Mouse (Mus musculus) kidney, embryonic 14.5 days (tissue): Measurements from ENCODE around the gene Mmel1. TPM values are rescaled to one million over a fixed set of nuclear protein-coding genes. Genes with fewer than 3 reads are reported as not detected.

Experiments
- ATAC-seq: fragments of 200-750 bp; cut with Nextera tagmentation; 2 replicates; pipeline ENCODE4 v1.8.0; 2017; ENCODE audit warnings: moderate number of reproducible peaks, mild to moderate bottlenecking, moderate TSS enrichment, moderate library complexity; ENCODE audit not compliant: low FRiP score, low TSS enrichment
- H3K27ac ChIP-seq: fragments of 300-500 bp; sonication (generic); 2 replicates; pipeline ENCODE4 v1.5.1; 2014; ENCODE audit warnings: low read depth, mild to moderate bottlenecking, low read length, moderate library complexity, mixed read lengths
- H3K27me3 ChIP-seq: fragments of 300-500 bp; sonication (generic); 2 replicates; pipeline ENCODE4 v1.6.1; 2014; ENCODE audit warnings: mild to moderate bottlenecking, low read length; ENCODE audit not compliant: control insufficient read depth, insufficient read depth
- H3K36me3 ChIP-seq: fragments of 300-500 bp; sonication (generic); 2 replicates; pipeline ENCODE4 v1.6.1; 2014; ENCODE audit warnings: low read length, mixed read lengths; ENCODE audit not compliant: control insufficient read depth, insufficient read depth
- H3K4me1 ChIP-seq: fragments of 300-500 bp; sonication (generic); 2 replicates; pipeline ENCODE4 v1.6.1; 2014; ENCODE audit warnings: low read length, mixed read lengths; ENCODE audit not compliant: control insufficient read depth, insufficient read depth
- H3K4me2 ChIP-seq: fragments of 300-500 bp; sonication (generic); replicated peaks from 2 replicates; pipeline ENCODE4 v1.6.1; 2014; ENCODE audit warnings: low read depth, mild to moderate bottlenecking, low read length
- H3K4me3 ChIP-seq: fragments of 300-500 bp; sonication (generic); 2 replicates; pipeline ENCODE4 v1.5.1; 2014; ENCODE audit warnings: mild to moderate bottlenecking, low read length
- H3K9ac ChIP-seq: fragments of 300-500 bp; sonication (generic); 2 replicates; pipeline ENCODE4 v1.6.1; 2014; ENCODE audit warnings: low read depth, mild to moderate bottlenecking, low read length, moderate library complexity
- H3K9me3 ChIP-seq: fragments of 300-500 bp; sonication (generic); 2 replicates; pipeline ENCODE4 v1.6.1; 2016; ENCODE audit warnings: low read length; ENCODE audit not compliant: control insufficient read depth
- WGBS: fragments of 180-500 bp; shearing (Covaris S2); extraction: QIAGEN DNeasy Blood & Tissue Kit; methylation state at CpG from one replicate; pipeline ENCODE4 v1.1.7; 2014; 5-methylcytosine and 5-hydroxymethylcytosine counted together
- polyA plus RNA-seq: library from polyadenylated mRNA; unstranded; fragments of >200 nt; fragmentation: Nextera tagmentation; extraction: Ambion mirVana; gene quantifications from 2 replicates; pipeline ENCODE4 v1.2.1, GENCODE M21; 2014

Gene Mmel1
- polyA plus RNA-seq, 1 experiment from 2014 or later = not detected

DNA sequence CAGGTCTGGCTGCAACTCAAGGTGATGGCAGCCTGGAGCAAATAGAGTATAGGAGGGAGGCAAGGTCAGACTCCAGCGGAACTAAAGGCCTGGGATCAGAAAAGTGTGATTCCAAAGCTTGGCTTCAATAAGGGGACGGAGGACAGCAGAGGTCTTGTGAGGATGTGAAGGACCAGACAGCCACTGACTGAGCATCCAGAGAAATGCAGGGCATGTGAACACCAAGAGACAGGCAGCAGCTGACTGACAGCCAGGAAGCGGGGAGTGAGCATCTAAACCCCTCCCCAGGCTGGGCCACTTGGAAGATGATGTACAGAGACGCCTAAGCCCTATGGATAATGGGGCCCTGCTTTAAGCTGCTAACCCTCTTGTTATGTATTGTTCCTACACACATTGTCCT is 1.3 kb downstream of the Mmel1 start:
- Histone ChIP-seq H3K4me2 (no peak overlapping the region), H3K27ac (no peak overlapping the region), H3K27me3 (peaks cover 3% of the 10 kb centered on the region; the same call in 1 of the 2 replicates), H3K36me3 (no peaks in the 10 kb centered on the region), H3K4me1 (no peaks in the 10 kb centered on the region), H3K9me3 (no peaks in the 10 kb centered on the region), H3K4me3 (no peak overlapping the region), H3K9ac (no peak overlapping the region)
- ATAC-seq = no peak
- WGBS = 84% methylated on average over 4 of the region's 4 CpGs

DNA sequence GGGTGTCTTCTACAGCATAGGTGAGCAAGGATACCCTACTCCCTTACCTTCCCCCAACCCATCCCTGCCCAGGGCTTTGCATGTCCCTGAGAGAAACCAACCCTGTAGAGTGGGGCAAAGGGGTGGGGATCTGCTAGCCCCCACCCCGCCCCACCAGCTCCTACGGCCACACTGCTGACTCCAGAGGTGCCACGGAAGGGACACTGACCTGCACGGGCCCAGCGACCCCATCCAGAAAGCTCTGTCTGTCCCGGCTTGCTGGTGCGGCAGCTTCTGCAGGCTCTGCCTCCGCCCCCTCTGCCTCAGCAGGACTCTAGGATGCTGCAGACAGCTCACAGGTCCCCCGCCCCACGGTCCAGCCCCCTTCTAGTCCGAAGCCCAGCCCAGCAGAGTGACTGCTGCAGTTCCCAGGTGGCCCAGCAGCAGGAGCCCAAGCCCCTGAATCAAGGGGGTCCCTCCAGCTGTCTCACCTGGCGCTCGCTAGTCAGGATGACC is 2.4 kb downstream of the Mmel1 start:
- H3K27me3 ChIP-seq = peaks cover 3% of the 10 kb centered on the region; the same call in 1 of the 2 replicates
- H3K4me3 ChIP-seq = no peak overlapping the region
- peak; percentile 77 for ATAC-seq
- H3K4me1 ChIP-seq = no peaks in the 10 kb centered on the region
- 2% methylated on average over 13 of the region's 13 CpGs for WGBS
- peak overlapping the region; percentile 34; the same call in 1 of the 2 replicates for H3K9ac ChIP-seq
- H3K4me2 ChIP-seq = no peak overlapping the region; the same call in 1 of the 2 replicates
- H3K36me3 ChIP-seq = no peaks in the 10 kb centered on the region
- no peaks in the 10 kb centered on the region for H3K9me3 ChIP-seq
- H3K27ac ChIP-seq = no peak overlapping the region

DNA sequence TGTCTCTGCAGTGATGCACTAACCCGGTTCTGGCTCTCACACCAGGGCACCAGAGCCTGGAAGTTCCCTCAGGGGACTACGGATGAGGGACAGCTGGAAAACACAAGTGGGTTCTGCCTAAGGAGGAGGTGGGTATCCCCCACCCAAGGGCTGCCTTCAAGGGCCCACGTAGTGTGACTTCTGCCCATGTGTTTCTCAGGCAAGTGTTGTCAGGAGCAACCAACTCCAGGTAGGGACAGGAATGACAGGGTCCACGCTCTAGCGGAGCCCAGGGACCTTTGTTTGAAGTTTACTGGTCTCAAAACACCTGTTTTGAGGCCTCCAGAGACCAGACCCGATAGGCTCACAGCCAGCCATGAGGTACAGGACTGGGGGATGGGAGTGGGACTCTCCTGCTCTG is 3.8 kb downstream of the Mmel1 start:
- WGBS = 76% methylated on average over 6 of the region's 6 CpGs

DNA sequence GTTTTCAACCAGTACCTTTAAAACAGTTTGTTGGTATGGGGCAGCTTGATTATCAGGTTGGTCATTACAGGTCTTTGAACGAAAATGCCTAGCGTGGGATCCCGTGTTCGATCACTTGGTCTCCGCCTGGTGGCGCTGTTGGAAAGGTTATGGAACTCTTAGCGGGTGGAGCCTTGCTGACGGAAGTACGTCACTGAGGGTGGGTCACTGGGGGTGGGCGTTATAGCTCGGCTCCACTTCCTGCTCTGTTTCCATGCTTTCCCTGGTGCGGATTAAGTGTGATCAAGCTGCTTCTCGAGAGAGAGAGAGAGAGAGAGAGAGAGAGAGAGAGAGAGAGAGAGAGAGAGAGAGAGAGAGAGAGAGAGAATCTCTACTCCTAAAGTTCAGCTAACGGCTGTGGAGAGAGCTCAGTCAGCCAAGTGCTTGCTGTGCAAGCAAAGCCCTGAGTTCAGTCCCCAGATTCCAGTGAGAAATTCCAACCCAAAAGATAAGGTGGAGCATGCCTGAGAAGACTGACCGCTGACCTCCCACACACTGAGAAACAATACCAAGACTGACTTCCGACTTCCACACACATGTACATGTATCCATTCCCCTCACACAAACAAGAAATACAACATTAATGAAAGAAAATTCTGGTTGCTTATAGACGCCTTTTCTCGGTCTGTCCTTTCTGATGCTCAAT is 8.6 kb downstream of the Mmel1 start:
- Histone ChIP-seq H3K9ac (peak overlapping the region; percentile 56; the same call in 1 of the 2 replicates), H3K36me3 (no peaks in the 10 kb centered on the region), H3K27me3 (no peaks in the 10 kb centered on the region), H3K27ac (peak overlapping the region; percentile 69; the same call in 1 of the 2 replicates), H3K4me1 (peaks cover 9% of the 10 kb centered on the region), H3K4me2 (peak overlapping the region; percentile 49), H3K4me3 (peak overlapping the region; percentile 34), H3K9me3 (no peaks in the 10 kb centered on the region)
- 10% methylated on average over 18 of the region's 18 CpGs for WGBS
- peak; percentile 99 for ATAC-seq

More for the DNA sequence above, 3.8 kb downstream of the Mmel1 start:
- Histone ChIP-seq H3K27ac (no peak overlapping the region), H3K4me3 (no peak overlapping the region), H3K4me1 (peaks cover under 1% of the 10 kb centered on the region; the same call in 1 of the 2 replicates), H3K27me3 (0 out of 2 replicates have a peak, but pooled peaks cover 3% of the 10 kb centered on the region), H3K4me2 (no peak overlapping the region), H3K9me3 (no peaks in the 10 kb centered on the region), H3K36me3 (no peaks in the 10 kb centered on the region), H3K9ac (no peak overlapping the region)
- ATAC-seq = no peak

DNA sequence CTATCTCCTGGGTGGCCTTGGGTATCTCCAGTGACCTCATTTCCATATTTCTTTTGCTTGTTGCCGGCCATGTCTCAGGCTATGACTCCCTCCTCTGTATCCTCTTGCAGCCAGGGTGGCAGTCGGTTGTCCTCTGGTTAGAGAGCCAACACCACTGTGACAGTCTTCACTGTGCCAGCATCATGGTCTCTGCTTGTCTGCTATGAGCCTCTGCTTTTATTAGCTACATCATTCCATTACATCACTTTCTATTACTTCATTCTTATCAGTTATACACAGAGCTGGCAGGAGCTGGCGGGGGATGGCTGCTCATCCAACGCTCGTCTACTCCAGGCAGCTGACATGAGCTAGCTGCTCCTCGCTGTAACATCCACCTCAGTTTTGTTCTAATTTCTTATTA is 11.3 kb downstream of the Mmel1 start:
- ATAC-seq = no peak
- H3K36me3 ChIP-seq = no peaks in the 10 kb centered on the region
- H3K27ac ChIP-seq = no peak overlapping the region
- no peak overlapping the region for H3K9ac ChIP-seq
- no peaks in the 10 kb centered on the region for H3K27me3 ChIP-seq
- H3K9me3 ChIP-seq = no peaks in the 10 kb centered on the region
- 78% methylated on average over 6 of the region's 6 CpGs for WGBS
- no peak overlapping the region for H3K4me2 ChIP-seq
- no peak overlapping the region for H3K4me3 ChIP-seq
- peaks cover 9% of the 10 kb centered on the region for H3K4me1 ChIP-seq

DNA sequence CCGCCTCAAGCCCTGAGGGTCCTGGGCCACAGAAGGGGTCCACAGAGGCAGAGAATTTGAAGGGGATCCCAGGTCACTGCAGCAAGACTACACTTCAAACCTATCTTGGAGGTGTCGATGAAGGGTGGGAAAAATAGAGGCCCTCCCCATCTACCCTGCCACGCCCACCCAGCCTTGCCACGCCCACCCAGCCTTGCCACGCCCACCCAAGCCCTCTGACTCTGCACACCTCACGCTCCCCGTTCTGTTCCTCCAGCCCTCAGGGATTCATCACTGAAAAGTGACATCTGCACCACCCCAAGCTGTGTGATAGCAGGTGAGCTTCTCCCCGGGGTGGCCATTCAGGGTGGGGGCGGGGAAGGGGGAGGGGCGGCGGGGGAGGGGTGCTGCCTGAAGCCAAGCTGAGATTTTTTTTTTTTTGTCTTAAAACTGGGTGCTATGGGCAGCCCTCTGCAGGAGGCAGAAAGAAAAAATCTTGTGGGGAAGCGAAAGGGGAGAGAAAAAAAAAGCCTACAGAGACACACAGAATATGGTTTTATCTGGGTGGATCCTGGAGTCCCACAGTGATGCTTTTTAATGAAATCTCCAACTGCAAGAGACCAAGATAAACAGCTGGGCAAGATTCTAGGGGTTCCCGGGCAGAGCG is 12.8 kb downstream of the Mmel1 start:
- Histone ChIP-seq H3K9ac (no peak overlapping the region), H3K9me3 (no peaks in the 10 kb centered on the region), H3K36me3 (no peaks in the 10 kb centered on the region), H3K4me3 (no peak overlapping the region), H3K4me1 (peaks cover 9% of the 10 kb centered on the region), H3K27me3 (no peaks in the 10 kb centered on the region), H3K27ac (no peak overlapping the region), H3K4me2 (no peak overlapping the region)
- ATAC-seq = no peak
- WGBS = 26% methylated on average over 13 of the region's 14 CpGs

DNA sequence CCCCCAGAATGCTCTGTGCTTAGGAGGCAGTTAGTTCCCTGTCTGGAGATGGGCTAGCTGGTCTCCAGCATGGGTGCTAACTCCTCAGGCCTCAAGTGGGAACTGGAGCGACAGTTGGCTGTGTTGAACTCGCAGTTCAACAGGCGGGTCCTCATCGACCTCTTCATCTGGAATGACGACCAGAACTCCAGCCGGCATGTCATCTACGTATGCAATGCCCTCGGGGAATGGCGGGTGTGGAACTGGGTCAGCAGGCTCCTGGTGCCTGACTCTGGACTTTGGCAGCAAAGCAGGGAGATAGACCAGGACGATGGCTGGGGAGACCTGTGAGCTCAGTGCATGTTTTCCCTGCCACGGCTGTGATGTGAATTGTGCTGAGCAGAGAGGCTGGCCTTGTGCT is 16.0 kb downstream of the Mmel1 start:
- Histone ChIP-seq H3K4me1 (0 out of 2 replicates have a peak, but pooled peaks cover 3% of the 10 kb centered on the region), H3K36me3 (no peaks in the 10 kb centered on the region), H3K4me3 (no peak overlapping the region), H3K9ac (no peak overlapping the region), H3K27ac (no peak overlapping the region), H3K4me2 (no peak overlapping the region), H3K27me3 (no peaks in the 10 kb centered on the region), H3K9me3 (no peaks in the 10 kb centered on the region)
- 80% methylated on average over 11 of the region's 11 CpGs for WGBS
- no peak for ATAC-seq

DNA sequence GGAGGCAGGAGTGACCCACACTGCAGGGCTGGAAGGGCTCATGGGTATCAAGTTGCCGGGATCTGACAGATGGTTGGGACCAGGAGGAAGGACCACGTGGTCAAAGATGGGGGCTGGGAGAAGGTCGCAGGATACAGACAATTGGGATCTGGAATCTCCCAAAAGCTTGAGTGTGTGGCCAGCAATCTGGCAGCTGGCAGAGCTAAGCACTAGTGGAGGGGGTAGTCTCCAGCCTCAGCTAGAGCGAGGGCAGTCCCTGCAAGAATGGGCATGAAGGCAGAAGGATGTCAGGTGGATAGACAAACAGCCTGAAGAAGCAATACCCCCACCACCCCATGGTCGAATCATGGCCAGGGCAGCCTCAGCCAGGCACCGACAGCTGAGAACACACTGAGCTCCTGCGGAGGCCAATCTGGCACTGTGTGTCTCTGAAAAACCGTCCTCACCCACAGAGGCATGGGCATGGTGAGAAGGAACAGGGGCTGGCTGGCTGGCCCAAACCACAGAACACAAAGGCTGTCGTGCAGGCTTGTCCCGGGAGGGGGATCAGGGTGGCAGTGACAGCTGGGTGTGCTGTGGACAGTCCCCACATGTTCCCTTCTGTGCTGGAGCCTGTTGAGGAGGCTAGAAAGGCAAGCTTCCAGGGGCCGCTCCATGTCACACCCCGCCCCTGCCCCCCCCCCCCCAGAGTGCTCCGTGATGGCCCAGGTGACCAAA is 17.6 kb downstream of the Mmel1 start:
- Histone ChIP-seq H3K9me3 (no peaks in the 10 kb centered on the region), H3K9ac (no peak overlapping the region), H3K27me3 (no peaks in the 10 kb centered on the region), H3K4me1 (0 out of 2 replicates have a peak, but pooled peaks cover 2% of the 10 kb centered on the region), H3K27ac (no peak overlapping the region), H3K36me3 (no peaks in the 10 kb centered on the region), H3K4me3 (no peak overlapping the region), H3K4me2 (no peak overlapping the region)
- peak; percentile 38 for ATAC-seq
- 62% methylated on average over 12 of the region's 13 CpGs for WGBS
